Mouse (Mus musculus) lung, postnatal 25 days (tissue): ENCODE data around the gene Vmn2r88.
"Not testable (repeated sequence)": the region's sequence is repeated elsewhere in the genome, so short reads cannot be mapped to it uniquely, and the experiment has no call there.

Experiments
- DNase-seq: peaks from one replicate; pipeline ENCODE4 v3.0.0; 2022; ENCODE audit warnings: low spot score

Vmn2r88 gene

GRCm38 (mm10) chr14:51410520-51410919 lies at the start of gene Vmn2r88:
Gene Vmn2r88, plus strand, starts transcription at chr14:51410820.
- no peak for DNase-seq

DNA sequence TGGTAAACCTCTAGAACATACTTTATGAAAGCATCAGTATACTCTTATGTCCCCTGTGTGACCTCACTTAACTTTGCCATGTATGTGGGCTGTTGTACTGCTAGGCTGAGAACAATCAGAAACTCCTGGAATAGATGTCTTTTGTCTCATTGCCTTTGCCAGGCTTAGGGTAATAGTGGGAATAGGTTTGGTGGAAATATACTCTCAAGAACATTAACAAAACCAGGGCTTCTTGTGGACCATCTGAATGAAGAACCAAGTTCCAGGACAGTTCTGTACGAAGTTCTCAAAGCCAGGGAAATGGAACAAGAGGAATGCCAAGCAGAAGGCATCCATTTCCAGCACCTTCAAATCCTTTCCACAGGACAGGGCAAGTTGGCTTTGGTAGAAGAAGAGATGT lies 49.2 kb upstream of the Vmn2r88 start, which contains the start of gene Gm7247:
TSS of gene Gm7247 (plus strand) at position 301 of the 400 bp plus-strand sequence.
- no peak for DNase-seq

GRCm38 (mm10) chr14:51382805-51383204 lies 27.8 kb upstream of the Vmn2r88 start:
- no peak for DNase-seq

DNA sequence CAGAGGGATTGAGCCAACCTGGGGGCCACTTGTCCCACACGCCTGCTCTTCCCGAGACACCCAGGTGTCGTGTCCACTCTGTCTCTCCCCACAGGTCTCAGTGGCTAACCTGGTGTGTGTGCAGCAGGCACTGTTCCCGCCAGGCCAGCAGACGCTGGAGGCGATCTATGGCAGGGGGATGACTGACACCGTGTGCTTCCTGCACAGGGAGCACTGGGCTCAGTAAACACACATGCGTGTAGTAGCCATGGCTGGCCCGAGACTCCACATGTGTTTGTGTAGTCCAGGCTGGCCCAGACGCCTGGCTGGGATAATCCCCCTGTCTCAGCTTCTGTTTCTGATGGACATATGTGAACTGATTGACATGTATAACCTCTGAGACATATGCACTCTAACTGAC lies 26.3 kb upstream of the Vmn2r88 start:
- DNase-seq, result no peak

DNA sequence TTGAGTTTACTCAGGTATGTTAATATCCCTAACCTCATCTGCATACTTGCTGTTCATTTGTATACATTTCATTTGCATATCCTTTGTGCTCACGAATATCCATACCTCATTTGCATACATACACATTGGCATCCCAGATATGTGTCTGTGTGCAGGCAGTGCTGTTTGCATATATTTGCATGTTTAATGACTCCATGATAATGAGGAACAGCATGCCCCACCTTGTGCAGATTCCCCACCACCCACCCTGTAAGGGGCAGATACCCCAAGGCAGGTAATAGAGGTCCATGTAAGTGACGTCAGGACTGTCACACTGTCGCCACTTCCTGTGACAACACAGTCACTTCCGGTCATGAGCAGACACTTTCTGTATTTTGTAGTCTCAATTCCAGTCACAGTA lies 24.9 kb upstream of the Vmn2r88 start:
- no peak for DNase-seq

- no peak for DNase-seq
Measured at GRCm38 (mm10) chr14:51387768-51388167, 22.9 kb upstream of the Vmn2r88 start.

GRCm38 (mm10) chr14:51388222-51388621 lies 22.4 kb upstream of the Vmn2r88 start:
- DNase-seq, result no peak

- no peak for DNase-seq
Measured at GRCm38 (mm10) chr14:51423885-51424284, 13.3 kb downstream of the Vmn2r88 start.

- DNase-seq, result not testable (repeated sequence)
Measured at GRCm38 (mm10) chr14:51430138-51430537, 19.5 kb downstream of the Vmn2r88 start.

DNA sequence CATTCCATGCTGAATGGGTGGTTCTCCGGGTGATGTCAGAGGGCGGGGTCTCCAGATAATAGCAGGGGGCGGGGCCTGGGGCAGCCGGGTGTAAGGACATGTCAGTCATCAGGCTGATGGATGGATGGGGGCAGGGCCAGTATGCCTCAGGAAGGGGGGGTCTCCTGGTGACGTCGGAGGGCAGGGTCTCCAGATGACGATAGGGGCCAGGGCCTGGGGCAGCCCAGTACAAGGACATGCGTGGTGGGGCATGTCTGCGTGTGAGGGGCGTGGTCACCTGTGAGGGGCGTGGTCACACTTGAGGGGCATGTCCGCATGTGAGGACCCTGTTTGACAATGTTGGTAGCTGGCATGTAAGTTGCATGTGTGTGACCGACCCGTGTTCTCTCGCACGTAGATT lies 23.9 kb downstream of the Vmn2r88 start:
- DNase-seq, result no peak

DNA sequence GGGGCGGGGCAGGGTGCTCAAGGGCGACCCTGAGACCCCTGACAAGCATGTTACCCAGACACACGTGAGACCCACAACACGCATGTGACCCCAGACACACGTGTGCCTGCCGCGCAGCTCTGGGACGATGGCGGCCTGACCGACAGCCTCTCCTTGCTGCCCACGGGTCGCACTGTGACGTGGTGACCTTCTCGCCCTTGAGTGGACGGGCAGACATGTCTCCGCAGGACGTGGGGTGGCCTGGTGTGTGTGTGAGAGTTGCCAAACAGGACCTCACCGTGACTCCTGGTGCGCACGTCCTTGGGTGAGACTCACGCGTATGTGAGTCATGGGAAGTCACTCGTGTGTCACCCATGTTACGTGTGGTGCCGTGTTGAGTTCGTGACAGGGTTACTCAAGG lies 24.4 kb downstream of the Vmn2r88 start:
- DNase-seq, result no peak

DNA sequence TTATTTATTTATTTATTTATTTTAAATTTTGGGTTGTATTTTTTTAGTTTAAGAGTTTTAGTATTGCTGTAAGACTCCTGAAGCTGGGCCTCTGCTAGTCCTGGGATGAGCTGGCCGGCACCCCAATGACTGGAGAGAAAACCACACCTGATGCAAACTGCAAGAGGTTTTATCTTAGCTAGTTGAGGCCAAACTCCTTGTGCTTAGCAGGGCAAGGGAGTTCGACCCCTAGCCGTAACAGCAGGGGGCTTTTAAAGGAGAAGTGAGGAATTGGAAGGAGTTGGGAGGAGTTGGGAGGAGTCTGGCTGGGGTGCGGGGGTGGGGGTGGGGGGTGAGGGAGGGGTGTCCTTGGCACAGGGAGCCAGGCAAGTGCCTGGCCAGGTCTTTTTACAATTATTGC lies 28.3 kb downstream of the Vmn2r88 start:
- DNase-seq, result no peak

DNA sequence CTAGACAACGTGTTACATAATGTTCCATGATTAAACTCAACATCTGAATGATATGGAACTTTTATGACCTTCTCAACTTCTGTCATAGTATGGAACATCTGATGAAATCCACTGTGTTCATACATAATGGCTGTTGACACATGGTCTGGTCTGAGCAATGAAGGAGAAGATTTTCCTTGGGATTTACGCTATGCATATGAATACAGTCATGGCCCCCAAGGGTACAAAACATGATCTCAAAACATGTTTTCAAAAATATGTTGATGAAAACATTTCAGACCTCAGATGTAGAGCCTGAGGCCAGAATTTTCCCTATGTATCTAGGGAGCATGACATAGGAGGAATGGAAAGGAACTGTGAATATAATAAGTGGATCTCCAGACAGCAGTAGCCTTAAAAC lies 40.9 kb downstream of the Vmn2r88 start, which contains the start of gene Vmn2r89:
TSS of gene Vmn2r89 (plus strand) at position 301 of the 400 bp plus-strand sequence.
- DNase-seq, result not testable (repeated sequence)
